Mouse (Mus musculus) cortical plate, adult 2 months (tissue): Measurements from ENCODE around the gene Ajuba. TPM values are rescaled to one million over a fixed set of nuclear protein-coding genes. Genes with fewer than 3 reads are reported as not detected.
"Not testable (repeated sequence)": the region's sequence is repeated elsewhere in the genome, so short reads cannot be mapped to it uniquely, and the experiment has no call there.

Source experiments
- H3K27ac ChIP-seq: fragments of 200-500 bp; 2 replicates; pipeline ENCODE4 v1.5.1; 2012; ENCODE audit warnings: low read length, control low read depth, inconsistent platforms; ENCODE audit not compliant: insufficient read depth
- H3K4me1 ChIP-seq: fragments of 200-500 bp; 2 replicates; pipeline ENCODE4 v1.6.1; 2011; ENCODE audit warnings: low read length; ENCODE audit not compliant: control insufficient read depth, insufficient read depth
- H3K4me3 ChIP-seq: fragments of 200-500 bp; 2 replicates; pipeline ENCODE4 v1.5.1; 2011; ENCODE audit warnings: mild to moderate bottlenecking, low read length, control low read depth; ENCODE audit not compliant: insufficient read depth
- CTCF ChIP-seq: fragments of 200-500 bp; IDR thresholded peaks from 2 replicates; pipeline ENCODE4 v1.5.1; 2011; ENCODE audit warnings: mild to moderate bottlenecking, control low read depth, low read length; ENCODE audit not compliant: insufficient read depth; ENCODE audit errors: extremely low read depth
- POLR2A ChIP-seq: fragments of 200-500 bp; IDR thresholded peaks from 2 replicates; pipeline ENCODE4 v1.6.1; 2011; ENCODE audit warnings: mild to moderate bottlenecking, low read length, control low read depth; ENCODE audit not compliant: insufficient read depth; ENCODE audit errors: extremely low read depth
- polyA plus RNA-seq: library from polyadenylated mRNA; depleted of rRNA; stranded (reverse); fragments of >200 nt; gene quantifications from 2 replicates; pipeline ENCODE4 v1.2.3, GENCODE M21; 2012; rRNA removed

The Ajuba gene
- 2.3 and 3.0 TPM in 2 replicates for polyA plus RNA-seq

DNA sequence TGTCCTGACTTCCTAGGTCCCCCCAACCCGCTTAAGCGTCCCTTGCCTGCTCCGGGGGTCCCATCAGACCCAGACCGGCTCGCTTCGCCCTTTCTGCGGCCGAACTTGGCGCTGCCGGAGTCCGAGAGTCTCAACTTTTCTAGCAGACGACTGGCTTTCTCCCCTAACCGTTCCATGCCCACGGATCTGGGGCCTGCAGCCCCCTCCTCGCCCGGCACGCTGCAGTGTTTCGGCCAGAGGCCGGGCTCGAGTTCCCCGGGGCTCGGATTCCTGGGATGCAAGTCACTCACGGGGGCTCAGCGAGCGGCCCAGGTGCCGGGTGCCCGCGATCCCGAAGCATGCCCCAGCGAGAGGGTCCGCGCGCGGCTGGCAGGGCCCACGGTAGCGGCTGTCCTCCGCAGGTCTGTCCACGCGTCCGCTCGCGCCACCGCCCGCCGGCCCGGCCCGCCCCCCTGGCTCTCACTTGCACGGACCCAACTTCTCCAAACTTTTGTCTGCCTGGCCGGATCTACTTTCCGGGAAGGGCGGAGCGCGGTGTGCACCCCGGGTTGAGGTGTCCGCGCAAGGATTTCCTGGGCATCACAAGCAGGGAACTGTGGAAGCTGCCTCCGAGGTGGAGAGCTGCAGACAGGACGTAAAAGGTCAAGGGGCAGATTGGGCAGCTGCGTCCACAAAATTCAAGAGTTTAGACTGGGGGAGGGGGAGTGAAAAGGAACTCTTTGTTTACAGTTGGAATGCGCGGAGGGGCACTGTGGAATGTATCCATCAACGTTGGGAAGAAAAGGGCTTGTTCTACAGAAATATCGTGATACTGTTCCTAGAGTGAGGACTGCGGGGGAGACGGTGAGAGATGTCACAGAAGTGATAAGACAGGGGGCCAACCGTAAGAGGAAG lies at the start of gene Ajuba:
TSS of gene Ajuba (minus strand) at position 470 of the 894 bp plus-strand sequence.
- Histone ChIP-seq H3K27ac (no peak within 1 kb of the TSS; the same call in 1 of the 2 replicates), H3K4me1 (no peaks in the 10 kb centered on the region), H3K4me3 (peak within 1 kb of the TSS; percentile 37)
- no peak for TF ChIP-seq POLR2A
- TF ChIP-seq CTCF, result no peak

DNA sequence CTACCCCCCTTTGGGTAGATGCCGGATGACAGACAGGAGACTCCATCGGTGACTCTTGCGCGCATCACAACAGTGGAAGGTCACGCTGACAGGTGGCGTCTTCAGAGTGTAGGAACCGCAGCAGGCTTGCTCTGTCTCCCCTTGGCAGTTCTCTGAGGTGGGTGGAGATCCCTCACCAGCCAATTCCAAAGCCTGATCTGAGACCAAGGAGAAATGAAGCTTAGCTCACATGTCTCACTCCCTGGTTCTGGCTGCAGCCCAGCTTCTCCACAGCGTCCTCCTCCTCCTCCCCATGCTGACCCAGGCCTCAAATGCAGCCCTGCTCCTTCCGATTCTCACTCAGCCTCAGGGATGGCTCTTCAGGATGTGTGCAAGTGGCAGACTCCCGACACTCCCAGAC lies 47.6 kb upstream of the Ajuba start:
- H3K27ac ChIP-seq, result no peak overlapping the region
- no peaks in the 10 kb centered on the region for H3K4me1 ChIP-seq
- no peak overlapping the region for H3K4me3 ChIP-seq
- TF ChIP-seq POLR2A, result no peak
- no peak for TF ChIP-seq CTCF

DNA sequence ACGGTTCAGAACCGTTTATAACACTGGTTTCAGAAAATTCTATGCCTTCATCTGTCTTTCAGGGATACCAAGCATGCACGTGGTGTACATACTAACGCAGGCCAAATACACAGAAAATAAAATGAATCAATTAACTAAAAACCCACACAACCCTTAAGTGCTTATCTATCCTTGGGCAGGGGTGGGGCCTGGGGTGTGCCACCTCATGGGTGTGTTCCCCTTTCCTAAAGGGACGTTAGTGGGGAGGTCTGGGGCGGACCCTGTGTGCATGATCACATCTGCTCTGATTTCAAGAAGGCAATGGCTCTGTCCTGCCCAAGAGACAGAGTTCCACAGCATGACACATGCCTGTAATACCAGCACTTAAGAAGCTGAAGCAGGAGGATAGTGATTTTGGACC lies 46.0 kb upstream of the Ajuba start:
- TF ChIP-seq POLR2A, result no peak
- no peak for TF ChIP-seq CTCF
- H3K4me3 ChIP-seq, result no peak overlapping the region

DNA sequence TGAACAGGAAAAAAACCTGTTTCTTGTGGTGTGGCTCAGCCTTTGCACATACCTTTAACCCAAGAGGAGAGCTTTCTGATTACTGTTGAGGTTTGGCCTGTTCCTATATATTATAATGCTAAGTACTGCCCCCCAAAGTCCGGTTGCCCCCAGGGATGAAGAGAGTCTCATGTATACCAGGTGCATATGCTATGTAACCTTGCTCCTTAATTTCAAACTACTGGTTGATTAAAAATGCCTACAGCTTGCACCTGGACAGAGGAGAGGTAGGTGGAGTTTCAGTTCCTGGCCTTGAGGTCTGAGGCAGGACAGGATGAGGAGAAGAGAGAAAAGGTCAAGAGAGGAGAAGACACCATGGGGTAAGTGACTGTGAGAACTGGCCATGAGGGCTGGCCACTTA lies 43.8 kb upstream of the Ajuba start, which contains the start of gene Psmb11:
TSS of gene Psmb11 (plus strand) at position 301 of the 400 bp plus-strand sequence.
- TF ChIP-seq POLR2A (no peak), CTCF (no peak)
- H3K4me3 ChIP-seq, result no peak within 1 kb of the TSS
- H3K4me1 ChIP-seq, result peaks cover 1% of the 10 kb centered on the region; the same call in 1 of the 2 replicates
- no peak within 1 kb of the TSS for H3K27ac ChIP-seq

More for the DNA sequence above, 46.0 kb upstream of the Ajuba start:
- Histone ChIP-seq H3K27ac (no peak overlapping the region), H3K4me1 (no peaks in the 10 kb centered on the region)

DNA sequence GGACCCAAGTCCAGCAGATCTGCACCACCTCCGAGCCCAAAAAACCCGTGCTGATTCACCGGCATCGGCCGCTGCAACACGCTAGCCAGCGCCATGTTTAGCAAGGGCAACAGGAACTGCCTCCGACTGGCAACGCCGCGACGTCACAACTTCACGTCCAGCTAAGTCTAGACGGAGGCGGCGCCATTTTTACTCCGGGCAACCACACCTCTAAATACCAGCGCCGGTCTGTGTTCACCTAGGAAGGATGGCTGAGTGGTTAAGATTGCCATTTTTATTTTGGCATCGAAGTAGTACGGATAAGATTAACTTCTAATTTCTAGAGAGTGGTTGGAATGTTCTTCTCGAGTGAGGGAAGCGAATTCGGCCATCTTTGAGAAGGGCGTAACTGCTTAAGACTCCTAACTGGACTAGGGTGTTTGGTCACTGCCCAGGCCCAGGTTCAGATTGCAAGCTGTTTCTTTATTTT lies 40.6 kb upstream of the Ajuba start, which contains the start of gene Psmb5:
TSS of gene Psmb5 (minus strand) at position 126 of the 469 bp plus-strand sequence.
- peaks cover 1% of the 10 kb centered on the region; the same call in 1 of the 2 replicates for H3K4me1 ChIP-seq
- no peak for TF ChIP-seq CTCF
- TF ChIP-seq POLR2A, result peak; percentile 72

DNA sequence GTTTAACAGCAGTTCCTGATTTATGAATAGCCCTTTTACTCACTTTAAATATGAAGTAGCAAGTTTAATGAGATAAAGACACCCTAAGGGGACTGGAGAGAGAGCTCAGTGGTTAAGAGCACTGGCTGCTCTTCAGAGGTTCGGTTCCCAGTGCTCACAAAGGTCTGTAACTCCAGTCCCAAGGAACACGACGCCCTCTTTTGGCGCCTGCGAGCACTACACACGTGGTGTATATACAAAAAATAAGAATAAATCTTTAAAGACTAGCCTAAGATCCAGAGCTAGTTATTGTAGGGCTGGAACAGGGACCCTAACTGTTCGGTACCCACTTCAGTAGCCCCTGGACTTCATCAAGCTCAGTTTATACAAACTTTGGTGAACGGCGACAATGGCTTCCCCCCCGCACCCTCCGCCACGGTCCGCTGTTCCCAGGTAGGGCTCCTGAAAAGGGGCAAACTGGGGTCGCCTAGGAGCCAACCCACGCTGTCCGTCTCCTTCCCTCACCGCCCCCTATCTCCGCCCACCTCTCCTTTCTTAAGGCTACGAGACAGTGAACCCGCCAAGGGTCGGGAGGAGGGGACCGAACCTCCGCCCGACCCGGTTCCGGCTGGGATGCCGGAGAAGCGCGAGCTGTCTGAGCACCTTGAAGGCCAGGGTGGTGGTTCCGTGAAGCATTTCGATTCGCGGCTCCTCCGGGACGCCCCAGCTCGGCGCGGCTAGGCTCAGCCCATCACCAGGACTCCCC lies 40.0 kb upstream of the Ajuba start:
- TF ChIP-seq POLR2A, result no peak
- no peak for TF ChIP-seq CTCF
- H3K4me1 ChIP-seq, result peaks cover 1% of the 10 kb centered on the region; the same call in 1 of the 2 replicates
- H3K4me3 ChIP-seq, result peak overlapping the region; percentile 67
- peak overlapping the region; percentile 55; the same call in 1 of the 2 replicates for H3K27ac ChIP-seq

More for the DNA sequence above, 40.6 kb upstream of the Ajuba start, which contains the start of gene Psmb5:
- Histone ChIP-seq H3K4me3 (peak within 1 kb of the TSS; percentile 67), H3K27ac (peak within 1 kb of the TSS; percentile 55)

DNA sequence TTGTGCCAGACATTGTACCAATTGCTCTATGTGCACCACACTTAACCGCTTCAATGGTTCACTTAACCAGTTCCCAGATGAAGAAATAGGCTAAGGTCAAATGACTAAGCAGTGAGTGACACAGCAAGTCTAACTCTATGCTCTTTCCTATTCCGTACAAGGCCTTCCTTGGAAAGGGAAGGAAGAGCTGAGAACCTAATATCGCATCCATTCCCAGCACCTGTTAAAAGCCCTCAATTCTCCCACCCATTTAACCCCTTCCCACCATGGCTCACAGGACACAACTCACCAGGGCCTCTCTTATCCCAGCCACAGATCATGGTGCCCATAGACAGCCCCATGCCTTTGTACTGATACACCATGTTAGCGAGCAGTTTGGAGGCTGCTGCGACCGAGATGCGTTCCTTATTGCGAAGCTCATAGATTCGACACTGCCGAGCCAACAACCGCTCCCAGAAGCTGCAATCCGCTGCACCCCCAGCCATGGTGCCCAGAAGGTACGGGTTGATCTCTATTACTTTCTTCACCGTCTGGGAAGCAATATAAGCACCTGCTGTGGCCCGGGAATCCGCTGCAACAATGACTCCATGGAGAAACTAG lies 39.0 kb upstream of the Ajuba start:
- no peak overlapping the region for H3K27ac ChIP-seq
- H3K4me3 ChIP-seq, result no peak overlapping the region; the same call in 1 of the 2 replicates
- no peak for TF ChIP-seq POLR2A
- no peak for TF ChIP-seq CTCF
- peaks cover 1% of the 10 kb centered on the region; the same call in 1 of the 2 replicates for H3K4me1 ChIP-seq

DNA sequence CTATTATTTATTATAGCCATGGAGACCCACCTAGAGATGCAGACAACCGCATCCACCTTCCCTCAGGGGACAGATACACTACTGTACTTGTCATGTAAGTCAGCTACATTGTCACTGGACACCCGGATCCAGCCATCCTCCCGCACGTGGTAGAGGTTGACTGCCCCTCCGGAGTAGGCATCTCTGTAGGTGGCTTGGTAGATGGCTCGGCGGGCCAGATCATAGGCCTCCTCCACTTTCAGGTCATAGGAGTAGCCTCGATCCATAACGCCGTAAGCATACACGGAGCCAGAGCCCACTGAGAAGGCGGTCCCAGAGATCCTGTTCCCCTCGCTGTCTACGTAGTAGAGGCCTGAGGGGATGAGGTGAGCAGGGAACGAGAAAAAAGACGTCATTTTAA lies 36.8 kb upstream of the Ajuba start:
- H3K4me3 ChIP-seq, H3K4me1 ChIP-seq, H3K27ac ChIP-seq: not testable (repeated sequence)

DNA sequence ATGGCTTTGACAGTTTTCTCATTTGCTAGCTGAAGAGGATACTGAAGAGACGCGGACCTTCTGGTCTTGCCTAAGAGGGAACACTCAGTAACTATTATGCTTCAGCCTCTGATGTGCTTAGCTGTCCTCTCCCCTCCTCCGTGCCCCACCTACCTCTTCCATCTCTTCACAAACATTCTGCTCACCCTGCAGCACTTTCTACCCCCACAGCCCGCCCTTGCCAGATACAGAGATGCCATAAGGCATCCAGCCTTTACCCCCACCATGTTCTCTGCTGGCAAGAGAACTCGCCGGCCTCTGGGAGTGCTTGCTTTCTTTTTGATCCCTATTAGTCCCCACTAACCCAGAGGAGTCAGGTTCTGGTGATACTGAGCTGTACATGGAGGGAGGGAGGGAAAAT lies 33.3 kb upstream of the Ajuba start:
- Histone ChIP-seq H3K27ac (no peak overlapping the region), H3K4me3 (no peak overlapping the region), H3K4me1 (no peaks in the 10 kb centered on the region)
- TF ChIP-seq POLR2A, result no peak
- TF ChIP-seq CTCF, result no peak
